Mouse (Mus musculus) ES-Bruce4 (cell line): Measurements from ENCODE around the gene Mast1. TPM values are rescaled to one million over a fixed set of nuclear protein-coding genes. Genes with fewer than 3 reads are reported as not detected.

ENCODE experiments used
- H3K27ac ChIP-seq: 2 replicates; pipeline ENCODE4 v1.5.1; 2012; ENCODE audit warnings: low read length, inconsistent platforms; ENCODE audit not compliant: insufficient read depth
- H3K27me3 ChIP-seq: 2 replicates; pipeline ENCODE4 v1.6.1; 2012; ENCODE audit warnings: mild to moderate bottlenecking, low read length, inconsistent platforms; ENCODE audit not compliant: control insufficient read depth, poor library complexity, insufficient read depth, severe bottlenecking
- H3K36me3 ChIP-seq: 2 replicates; pipeline ENCODE4 v1.6.1; 2012; ENCODE audit warnings: inconsistent platforms, mild to moderate bottlenecking, low read length, moderate library complexity; ENCODE audit not compliant: control insufficient read depth, poor library complexity, insufficient read depth, severe bottlenecking
- H3K4me1 ChIP-seq: one replicate; pipeline ENCODE4 v1.8.1; 2011; ENCODE audit warnings: low read length; ENCODE audit not compliant: control insufficient read depth, insufficient read depth
- H3K4me3 ChIP-seq: 2 replicates; pipeline ENCODE4 v1.5.1; 2011; ENCODE audit warnings: low read depth, mild to moderate bottlenecking, low read length
- H3K9ac ChIP-seq: 2 replicates; pipeline ENCODE4 v1.6.1; 2012; ENCODE audit warnings: low read depth, mild to moderate bottlenecking, inconsistent platforms; ENCODE audit not compliant: poor library complexity, severe bottlenecking
- H3K9me3 ChIP-seq: replicated peaks from 2 replicates; pipeline ENCODE4 v1.6.1; 2012; ENCODE audit warnings: mild to moderate bottlenecking, low read length, inconsistent platforms; ENCODE audit not compliant: control insufficient read depth, poor library complexity, insufficient read depth, severe bottlenecking
- CTCF ChIP-seq: IDR thresholded peaks from one replicate; pipeline ENCODE4 v1.8.1; 2011; ENCODE audit warnings: low read depth, low read length
- EP300 ChIP-seq: IDR thresholded peaks from 2 replicates; pipeline ENCODE4 v1.6.1; 2011; ENCODE audit warnings: low read depth, low read length; ENCODE audit not compliant: insufficient read depth
- POLR2A ChIP-seq: IDR thresholded peaks from one replicate; pipeline ENCODE4 v1.8.1; 2011; ENCODE audit warnings: low read length; ENCODE audit not compliant: insufficient read depth
- polyA plus RNA-seq: library from polyadenylated mRNA; stranded (reverse); fragments of >200 nt; gene quantifications from 2 replicates; pipeline ENCODE4 v1.2.4, GENCODE M21; 2011; ENCODE audit warnings: low read depth; ENCODE audit not compliant: missing spikeins, insufficient read depth, insufficient read length

Mast1 gene
- polyA plus RNA-seq, 1 experiment = 1.5 TPM

DNA sequence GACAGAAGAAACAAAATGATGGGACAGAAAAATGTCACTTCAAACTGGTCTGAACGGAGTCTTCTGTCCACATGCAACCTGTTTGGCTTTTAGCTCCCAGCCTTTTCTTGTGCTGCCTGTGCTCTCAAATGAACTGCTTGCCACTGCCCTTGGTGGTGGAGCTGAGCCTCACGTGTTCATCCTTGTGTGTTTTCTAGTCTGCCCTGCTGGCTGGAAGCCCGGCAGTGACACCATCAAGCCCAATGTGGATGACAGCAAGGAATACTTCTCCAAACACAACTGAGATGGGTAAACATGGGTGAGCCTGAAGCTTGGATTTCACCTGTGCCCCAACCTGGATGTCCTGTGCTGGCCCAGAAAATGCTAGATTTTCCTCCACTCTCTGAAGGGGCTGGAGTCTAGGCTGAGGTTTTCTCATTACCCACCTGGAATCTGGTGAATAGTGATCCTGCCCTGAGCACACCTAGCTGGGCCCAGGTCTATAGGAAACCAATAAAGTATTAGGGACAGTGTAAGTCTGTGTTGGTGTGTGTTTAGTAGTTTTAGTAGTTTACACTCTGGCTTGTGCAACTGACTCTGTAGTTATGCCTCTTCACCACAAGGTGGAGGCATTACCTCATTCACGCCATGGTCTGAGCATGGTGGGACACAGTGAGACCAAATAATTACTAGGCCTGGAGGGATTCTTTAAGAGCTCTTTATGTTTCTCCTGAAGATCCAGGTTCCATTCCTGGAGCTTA lies 36.8 kb upstream of the Mast1 start:
- TF ChIP-seq POLR2A (no peak), CTCF (peak; percentile 29)
- H3K4me3 ChIP-seq = no peak overlapping the region
- H3K36me3 ChIP-seq = peaks cover 24% of the 10 kb centered on the region
- H3K4me1 ChIP-seq = no peaks in the 10 kb centered on the region
- no peaks in the 10 kb centered on the region for H3K27me3 ChIP-seq
- no peak overlapping the region; the same call in 1 of the 2 replicates for H3K27ac ChIP-seq
- H3K9me3 ChIP-seq = no peaks in the 10 kb centered on the region
- H3K9ac ChIP-seq = no peak overlapping the region

DNA sequence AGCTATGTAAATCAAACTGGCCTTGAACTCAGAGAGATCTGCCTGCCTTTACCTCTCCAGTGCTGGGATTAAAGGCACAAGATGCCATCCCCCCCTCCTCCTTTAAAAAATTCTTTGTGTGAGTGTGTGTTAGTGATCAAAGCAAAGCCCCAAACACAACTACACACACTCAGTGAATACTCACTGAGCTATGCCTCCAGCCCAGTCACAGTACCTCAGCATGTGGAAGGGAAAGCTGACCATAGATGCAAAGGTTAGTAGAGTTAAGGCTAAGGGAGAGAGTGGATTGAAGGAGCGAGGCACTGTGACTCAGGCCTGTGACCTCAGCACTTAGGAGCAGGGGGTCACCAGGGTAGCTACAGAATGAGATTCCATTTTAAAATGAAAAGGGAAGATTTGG lies 35.9 kb upstream of the Mast1 start:
- no peak overlapping the region for H3K9ac ChIP-seq
- peaks cover 24% of the 10 kb centered on the region for H3K36me3 ChIP-seq
- H3K27ac ChIP-seq = no peak overlapping the region
- H3K9me3 ChIP-seq = no peaks in the 10 kb centered on the region
- H3K4me3 ChIP-seq = no peak overlapping the region
- no peak for TF ChIP-seq EP300
- TF ChIP-seq POLR2A = no peak
- TF ChIP-seq CTCF = no peak
- H3K4me1 ChIP-seq = no peaks in the 10 kb centered on the region
- no peaks in the 10 kb centered on the region for H3K27me3 ChIP-seq

DNA sequence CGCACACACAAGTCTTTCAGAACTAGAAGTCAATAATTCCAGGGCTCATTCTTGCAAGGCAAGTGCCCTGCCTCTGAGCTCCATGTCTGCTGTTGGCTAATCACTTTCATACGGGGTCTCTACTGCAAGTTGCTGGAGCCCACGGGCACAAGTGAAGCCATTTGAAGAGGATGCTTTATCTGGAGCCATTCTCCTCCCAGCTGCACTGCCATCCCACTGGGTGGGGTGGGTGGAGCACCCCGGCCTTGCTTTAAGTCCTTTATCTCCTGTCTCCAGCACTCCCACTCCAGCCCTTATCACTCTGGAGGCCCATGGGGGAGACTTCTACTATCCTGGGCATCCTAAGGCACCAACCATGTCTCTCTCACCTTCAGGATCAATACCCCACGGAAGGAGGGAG lies 33.8 kb upstream of the Mast1 start:
- Histone ChIP-seq H3K9ac (peak overlapping the region; percentile 82; the same call in 1 of the 2 replicates), H3K36me3 (peaks cover 24% of the 10 kb centered on the region), H3K27ac (no peak overlapping the region), H3K4me3 (no peak overlapping the region; the same call in 1 of the 2 replicates), H3K9me3 (no peaks in the 10 kb centered on the region), H3K27me3 (no peaks in the 10 kb centered on the region), H3K4me1 (peaks cover 4% of the 10 kb centered on the region)
- TF ChIP-seq CTCF (no peak), POLR2A (no peak), EP300 (no peak)

DNA sequence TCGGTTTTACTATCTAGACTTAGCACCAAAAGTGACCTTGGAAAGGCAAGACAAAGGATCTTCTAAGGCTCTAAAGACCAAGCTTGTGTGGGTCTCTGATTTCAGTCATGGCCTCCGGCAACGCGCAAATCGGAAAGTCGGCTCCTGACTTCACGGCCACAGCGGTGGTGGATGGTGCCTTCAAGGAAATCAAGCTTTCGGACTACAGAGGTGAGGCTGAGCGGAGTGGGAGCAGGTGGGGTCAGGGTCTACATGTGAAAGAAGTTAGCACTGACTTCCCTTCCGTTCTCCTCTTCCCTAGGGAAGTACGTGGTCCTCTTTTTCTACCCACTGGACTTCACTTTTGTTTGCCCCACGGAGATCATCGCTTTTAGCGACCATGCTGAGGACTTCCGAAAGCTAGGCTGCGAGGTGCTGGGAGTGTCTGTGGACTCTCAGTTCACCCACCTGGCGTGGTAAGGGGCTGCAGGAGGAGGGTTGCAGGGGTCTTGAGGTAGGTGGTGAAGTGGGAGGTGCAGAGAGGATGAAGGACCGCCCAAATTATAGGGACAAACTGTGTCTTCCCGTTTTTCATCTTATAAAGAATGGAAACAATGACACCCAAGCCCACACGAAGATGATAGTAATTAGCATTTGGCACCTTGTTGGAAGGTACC lies 33.1 kb upstream of the Mast1 start:
- Histone ChIP-seq H3K4me1 (peaks cover 4% of the 10 kb centered on the region), H3K27ac (peak overlapping the region; percentile 15; the same call in 1 of the 2 replicates), H3K4me3 (peak overlapping the region; percentile 72), H3K27me3 (no peaks in the 10 kb centered on the region), H3K9ac (peak overlapping the region; percentile 82), H3K9me3 (no peaks in the 10 kb centered on the region), H3K36me3 (peaks cover 24% of the 10 kb centered on the region)
- no peak for TF ChIP-seq EP300
- TF ChIP-seq CTCF = no peak
- no peak for TF ChIP-seq POLR2A

DNA sequence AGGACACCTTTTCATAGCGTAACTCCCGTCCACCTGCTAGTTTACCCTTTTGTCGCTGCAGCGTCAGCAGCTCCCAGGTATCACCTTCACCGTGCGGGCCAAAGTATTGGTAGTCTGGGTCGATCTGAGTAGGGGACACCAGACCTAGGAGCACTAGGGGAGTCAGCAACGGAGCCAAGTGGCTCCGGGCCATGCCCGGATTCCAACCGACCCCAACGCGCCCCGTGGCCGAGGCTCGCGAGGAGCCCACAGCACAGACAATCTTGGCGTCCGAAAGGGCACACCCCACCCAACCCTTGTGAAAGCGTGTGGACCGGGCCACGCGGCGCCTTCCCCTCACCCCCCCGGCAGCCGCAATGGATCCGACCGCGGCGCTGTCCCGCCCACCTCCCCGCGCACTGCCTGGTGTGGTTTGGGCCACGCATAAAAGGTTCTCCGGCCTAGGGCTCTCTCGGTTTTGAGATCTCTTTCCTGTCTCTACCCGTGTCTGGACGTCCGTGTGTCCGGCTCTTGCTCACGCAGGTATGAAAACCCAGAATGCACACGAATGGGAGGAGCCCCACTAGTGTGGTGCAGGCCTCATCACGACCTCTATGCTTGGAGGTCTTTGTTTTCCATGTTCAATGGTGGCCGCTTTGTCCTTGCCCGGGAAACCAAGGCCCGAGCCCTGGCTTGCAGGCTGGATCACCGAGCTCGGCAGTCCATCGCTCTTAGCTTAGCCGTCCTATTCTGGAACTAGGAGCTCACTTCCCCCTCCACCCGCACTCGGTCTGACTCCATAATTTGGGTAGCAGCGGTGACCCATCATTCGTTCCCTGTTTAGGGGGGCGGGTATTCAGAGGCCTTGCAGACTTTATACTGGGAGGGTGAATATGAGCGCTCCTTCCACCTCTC lies 32.3 kb upstream of the Mast1 start, which contains the start of the genes Gm49661, Prdx2 and Rnaseh2a:
TSS of gene Gm49661 (minus strand) at position 193 of the 894 bp plus-strand sequence.
TSS of gene Prdx2 (plus strand) at position 347 of the 894 bp plus-strand sequence.
TSS of gene Rnaseh2a (minus strand) at position 527 of the 894 bp plus-strand sequence.
- no peaks in the 10 kb centered on the region for H3K27me3 ChIP-seq
- peaks cover 20% of the 10 kb centered on the region for H3K36me3 ChIP-seq
- TF ChIP-seq POLR2A (peak; percentile 89), EP300 (0 out of 2 replicates have a peak, but pooled peaks have one; percentile 25), CTCF (no peak)
- peaks cover 4% of the 10 kb centered on the region for H3K4me1 ChIP-seq
- peak within 1 kb of the TSS; percentile 72 for H3K4me3 ChIP-seq
- H3K9me3 ChIP-seq = no peaks in the 10 kb centered on the region
- peak within 1 kb of the TSS; percentile 64 for H3K27ac ChIP-seq
- peak within 1 kb of the TSS; percentile 82 for H3K9ac ChIP-seq
